Mouse (Mus musculus): ENCODE results near the gene Chaf1a. TPM values are rescaled to one million over a fixed set of nuclear protein-coding genes. Genes with fewer than 3 reads are reported as not detected.
A peak's percentile ranks its signal among the peaks of the same experiment; 100 is the strongest.
"Not testable (repeated sequence)": the region's sequence is repeated elsewhere in the genome, so short reads cannot be mapped to it uniquely, and the experiment has no call there.

Gene Chaf1a
- total RNA-seq, 2 experiments from 2014 or later: 2.7 to 3.3 TPM

GRCm38 (mm10) chr17:56092312-56092711, 52.1 kb downstream of the Chaf1a start:
- Histone ChIP-seq H3K4me3 (no peak overlapping the region), H3K27ac (0 out of 2 replicates have a peak overlapping the region, but pooled peaks have one; percentile 15)
- no peak for TF ChIP-seq CTCF (conservative IDR thresholded peaks at IDR 0.05)
- no peak for DNase-seq (ENCODE audit: low spot score in 2 of 2)

- TF ChIP-seq CTCF (conservative IDR thresholded peaks at IDR 0.05): no peak
- H3K27ac ChIP-seq: 0 out of 2 replicates have a peak overlapping the region, but pooled peaks have one; percentile 15
- H3K4me3 ChIP-seq: no peak overlapping the region
- no peak for DNase-seq (ENCODE audit: low spot score in 2 of 2)
Measured at GRCm38 (mm10) chr17:56092794-56093193, 52.6 kb downstream of the Chaf1a start.

DNA sequence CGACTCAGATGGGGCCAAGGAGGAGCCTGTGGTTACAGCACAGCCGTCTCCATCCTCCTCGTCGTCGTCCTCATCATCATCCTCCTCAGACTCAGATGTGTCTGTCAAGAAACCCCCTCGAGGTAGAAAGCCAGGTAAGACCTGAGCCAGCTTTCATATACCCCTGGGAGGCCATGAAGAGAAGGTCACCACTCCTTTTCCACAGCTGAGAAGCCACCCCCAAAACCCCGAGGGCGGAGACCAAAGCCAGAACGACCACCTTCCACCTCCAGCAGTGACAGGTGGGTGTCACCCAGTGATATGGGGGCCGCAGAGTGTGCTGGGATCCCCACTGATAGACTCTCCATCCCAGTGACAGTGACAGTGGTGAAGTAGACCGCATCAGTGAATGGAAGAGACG, 56.6 kb downstream of the Chaf1a start:
- Histone ChIP-seq H3K27ac (no peak overlapping the region), H3K4me3 (no peak overlapping the region)
- no peak for TF ChIP-seq CTCF (conservative IDR thresholded peaks at IDR 0.05)
- no peak for DNase-seq (ENCODE audit: low spot score in 2 of 2)

- H3K4me3 ChIP-seq: no peak overlapping the region
- DNase-seq (ENCODE audit: low spot score in 2 of 2): no peak
- TF ChIP-seq CTCF (conservative IDR thresholded peaks at IDR 0.05): no peak
- H3K27ac ChIP-seq: no peak overlapping the region
Measured at GRCm38 (mm10) chr17:56098180-56098579, 57.9 kb downstream of the Chaf1a start.

- Histone ChIP-seq H3K4me3 (no peak overlapping the region), H3K27ac (no peak overlapping the region)
- TF ChIP-seq CTCF (conservative IDR thresholded peaks at IDR 0.05): no peak; the same call in 1 of the 2 replicates
- DNase-seq (ENCODE audit: low spot score in 2 of 2): no peak
Measured at GRCm38 (mm10) chr17:56098711-56099572, 58.7 kb downstream of the Chaf1a start.

DNA sequence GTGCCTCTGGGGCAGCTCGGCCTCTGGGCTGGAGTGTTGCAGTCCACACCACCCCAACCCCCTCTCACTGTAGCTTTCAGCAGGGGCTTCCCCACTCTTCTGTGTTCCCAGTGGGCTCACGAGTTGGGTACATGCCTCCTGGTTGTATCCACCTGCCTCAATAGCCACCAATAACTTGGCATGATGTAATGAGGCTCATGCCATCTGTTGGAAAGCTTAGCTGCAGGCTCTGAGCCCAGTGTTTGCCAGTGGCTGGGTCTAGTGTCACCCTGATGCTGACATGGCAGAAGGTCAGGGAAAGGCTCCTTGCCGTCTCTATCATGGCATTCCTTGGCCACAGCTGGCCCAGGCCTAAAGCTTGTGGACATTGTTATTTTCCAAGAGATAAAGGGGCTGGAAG, 60.6 kb downstream of the Chaf1a start:
- DNase-seq (ENCODE audit: low spot score in 2 of 2): no peak
- no peak overlapping the region for H3K4me3 ChIP-seq
- no peak overlapping the region for H3K27ac ChIP-seq
- no peak for TF ChIP-seq CTCF (conservative IDR thresholded peaks at IDR 0.05)

GRCm38 (mm10) chr17:56102158-56102557, 61.9 kb downstream of the Chaf1a start:
- Histone ChIP-seq H3K4me3 (no peak overlapping the region), H3K27ac (no peak overlapping the region)
- TF ChIP-seq CTCF (conservative IDR thresholded peaks at IDR 0.05): no peak
- DNase-seq (ENCODE audit: low spot score in 2 of 2): no peak

DNA sequence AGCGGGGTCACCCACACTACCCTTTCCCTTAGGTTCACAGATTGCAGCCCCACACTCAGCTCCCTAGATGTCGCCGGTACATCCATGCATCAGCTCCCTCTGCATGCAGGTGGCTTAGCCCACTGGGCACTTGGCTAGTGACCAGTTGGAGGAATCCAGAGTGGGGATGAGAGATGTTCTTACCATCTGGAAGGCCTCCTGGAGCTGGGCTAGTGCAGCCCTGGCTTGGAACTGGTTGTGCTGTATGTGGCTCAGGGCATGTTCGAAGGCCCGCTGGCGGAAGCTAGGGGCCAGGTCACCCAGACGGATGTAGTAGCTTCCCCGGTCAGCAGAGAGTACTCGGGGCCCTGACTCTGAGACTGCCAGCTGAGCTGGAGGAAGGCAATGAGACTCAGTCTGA, 62.7 kb downstream of the Chaf1a start:
- H3K27ac ChIP-seq: no peak overlapping the region
- H3K4me3 ChIP-seq: no peak overlapping the region
- DNase-seq (ENCODE audit: low spot score in 2 of 2): no peak
- no peak for TF ChIP-seq CTCF (conservative IDR thresholded peaks at IDR 0.05)

- no peak for DNase-seq (ENCODE audit: low spot score in 2 of 2)
- TF ChIP-seq CTCF (conservative IDR thresholded peaks at IDR 0.05): no peak
- Histone ChIP-seq H3K27ac (no peak overlapping the region), H3K4me3 (no peak overlapping the region)
Measured at GRCm38 (mm10) chr17:56103465-56104285, 63.4 kb downstream of the Chaf1a start.

DNA sequence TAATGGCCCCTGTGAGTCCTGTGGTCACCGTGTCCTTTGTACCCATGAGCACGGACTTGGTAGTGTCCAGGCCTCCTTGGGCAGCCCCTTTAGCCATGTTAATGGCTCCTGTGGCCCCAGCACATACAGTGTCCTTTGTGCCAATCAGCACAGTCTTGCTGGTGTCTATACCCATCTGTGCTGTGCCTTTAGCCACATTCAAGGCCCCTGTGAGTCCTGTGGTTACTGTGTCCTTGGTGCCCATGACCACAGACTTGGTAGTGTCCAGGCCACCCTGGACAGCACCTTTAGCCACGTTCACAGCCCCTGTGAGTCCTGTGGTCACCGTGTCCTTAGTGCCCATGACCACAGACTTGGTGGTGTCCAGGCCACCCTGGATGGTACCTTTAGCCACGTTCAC, 64.6 kb downstream of the Chaf1a start:
- DNase-seq (ENCODE audit: low spot score in 2 of 2); H3K4me3 ChIP-seq; H3K27ac ChIP-seq: not testable (repeated sequence)

- not testable (repeated sequence) for DNase-seq (ENCODE audit: low spot score in 2 of 2); H3K4me3 ChIP-seq; H3K27ac ChIP-seq
Measured at GRCm38 (mm10) chr17:56106436-56106835, 66.2 kb downstream of the Chaf1a start.

DNA sequence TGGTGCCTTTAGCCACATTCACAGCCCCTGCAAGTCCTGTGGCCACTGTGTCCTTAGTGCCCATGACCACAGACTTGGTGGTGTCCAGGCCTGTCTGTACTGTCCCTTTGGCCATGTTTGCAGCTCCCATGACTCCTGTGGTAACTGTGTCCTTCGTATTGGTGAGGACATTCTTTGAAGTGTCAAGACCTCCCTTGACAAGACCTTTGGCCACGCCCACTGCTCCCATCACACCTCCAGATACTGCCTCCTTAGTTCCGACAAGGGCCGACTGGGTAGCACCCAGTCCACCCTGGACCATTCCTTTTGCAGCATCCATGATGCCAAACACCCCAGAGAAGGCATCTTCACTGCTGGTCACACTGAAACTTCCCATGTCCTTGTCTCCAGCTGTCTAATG, 66.7 kb downstream of the Chaf1a start:
- H3K4me3 ChIP-seq: no peak overlapping the region
- DNase-seq (ENCODE audit: low spot score in 2 of 2): no peak
- TF ChIP-seq CTCF (conservative IDR thresholded peaks at IDR 0.05): no peak
- H3K27ac ChIP-seq: peak overlapping the region; percentile 90; the same call in 1 of the 2 replicates

GRCm38 (mm10) chr17:56107736-56108135, 67.5 kb downstream of the Chaf1a start:
- H3K27ac ChIP-seq: peak overlapping the region; percentile 90
- TF ChIP-seq CTCF (conservative IDR thresholded peaks at IDR 0.05): no peak
- H3K4me3 ChIP-seq: no peak overlapping the region; the same call in 1 of the 2 replicates
- no peak for DNase-seq (ENCODE audit: low spot score in 2 of 2)

Data from layer of hippocampus, adult 2 months (tissue).